Mouse (Mus musculus): Measurements from ENCODE around the gene Pax1.

- TF ChIP-seq CTCF (IDR thresholded peaks at IDR 0.05; ENCODE audit: low read depth): no peak
- no peak for TF ChIP-seq EP300 (IDR thresholded peaks at IDR 0.05; ENCODE audit: low read depth)
Observed at GRCm38 (mm10) chr2:147370091-147370490, 8.4 kb downstream of the Pax1 start.
